Mouse (Mus musculus) adrenal gland, adult (tissue): ENCODE data around the gene Stk16.
A peak's percentile ranks its signal among the peaks of the same experiment; 100 is the strongest.

Experiments used
- DNase-seq, 2 experiments: peaks; one replicate each; pipeline ENCODE4 v3.0.0; 2022 to 2023; ENCODE audit warnings: low spot score in 1 of 2; ENCODE audit not compliant: inconsistent age in 2 of 2

Gene Stk16

DNA sequence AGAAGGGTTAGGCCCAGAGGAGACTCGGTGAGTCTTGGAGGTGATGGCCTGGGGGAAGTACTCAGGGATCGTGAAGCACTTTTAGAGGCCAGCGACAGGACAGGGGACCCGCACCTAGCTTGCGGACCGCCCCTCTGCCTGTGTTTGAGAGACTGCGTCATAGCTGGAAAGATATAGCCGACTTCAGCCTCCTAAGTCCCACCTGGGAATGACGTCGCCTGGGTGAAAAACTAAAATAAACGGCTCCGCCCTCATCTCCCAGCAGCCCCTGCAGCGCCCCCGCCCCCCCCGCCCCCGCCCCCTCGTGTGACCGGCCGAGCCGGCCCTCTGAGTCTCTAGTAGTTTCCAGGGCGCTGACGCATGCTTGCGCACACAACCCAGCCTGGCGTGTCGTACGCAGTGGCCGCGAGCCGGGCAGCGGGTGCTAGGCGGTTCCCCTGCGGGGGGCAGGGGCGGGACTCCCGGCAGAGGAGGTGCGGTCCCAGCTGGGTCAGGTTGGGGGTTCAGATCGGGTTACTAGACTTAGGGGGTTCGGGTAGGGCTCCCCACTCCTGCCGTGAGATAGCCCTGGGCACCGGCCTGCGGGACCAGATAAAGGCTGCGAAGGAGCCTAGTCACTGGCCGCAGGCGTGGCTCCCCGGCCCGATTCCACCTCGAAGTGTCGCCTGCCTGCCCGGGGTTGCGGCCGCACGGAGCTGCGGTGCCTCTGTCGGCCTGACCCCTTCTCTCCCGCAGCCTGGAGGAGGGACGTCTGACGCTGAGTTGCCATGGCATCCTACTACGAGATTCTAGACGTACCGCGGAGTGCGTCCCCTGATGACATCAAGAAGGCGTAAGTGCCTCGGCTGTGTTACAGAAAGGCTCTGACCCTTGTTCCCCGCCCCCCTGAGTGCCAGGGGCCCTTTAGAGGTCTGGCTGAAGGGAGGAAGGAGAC lies 25.7 kb downstream of the Stk16 start, which contains the start of gene Dnajb2:
Gene Dnajb2, plus strand, starts transcription at position 290 of the 934 bp plus-strand sequence.
- DNase-seq = peak; percentile 94 to 96

DNA sequence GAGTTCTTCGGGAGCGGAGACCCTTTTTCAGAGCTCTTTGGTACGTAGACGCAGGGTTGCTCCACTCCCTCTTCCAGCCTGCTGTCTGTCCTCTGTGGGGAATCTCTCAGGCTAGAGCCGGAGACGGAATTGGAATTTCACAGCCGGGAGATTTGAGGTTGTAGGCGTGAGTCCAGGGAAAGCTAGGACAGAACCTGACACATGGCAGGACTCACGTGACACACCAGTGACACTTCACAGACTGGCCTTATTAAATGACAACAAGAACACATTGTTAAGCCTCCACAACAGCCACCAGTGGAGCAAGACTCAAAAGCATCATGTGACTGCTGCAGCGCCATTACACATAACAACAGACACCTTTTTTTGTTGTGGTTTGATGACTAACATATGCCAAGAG lies 29.0 kb downstream of the Stk16 start:
- DNase-seq = no peak

DNA sequence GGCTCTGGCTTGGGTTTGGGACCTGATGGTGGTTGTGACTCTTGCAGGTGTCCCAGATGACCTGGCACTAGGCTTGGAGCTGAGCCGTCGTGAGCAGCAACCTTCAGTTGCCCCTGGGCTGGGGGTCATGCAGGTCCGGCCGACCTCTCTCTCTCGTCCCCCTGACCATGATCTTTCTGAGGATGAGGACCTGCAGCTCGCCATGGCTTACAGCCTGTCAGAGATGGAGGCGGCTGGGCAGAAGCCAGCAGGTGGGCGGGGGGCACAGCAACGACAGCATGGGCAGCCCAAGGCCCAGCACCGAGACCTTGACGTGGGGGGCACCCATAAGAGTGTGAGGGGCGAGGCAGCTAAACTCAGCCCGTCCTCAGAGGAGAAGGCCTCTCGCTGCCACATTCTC lies 32.8 kb downstream of the Stk16 start:
- DNase-seq = no peak

DNA sequence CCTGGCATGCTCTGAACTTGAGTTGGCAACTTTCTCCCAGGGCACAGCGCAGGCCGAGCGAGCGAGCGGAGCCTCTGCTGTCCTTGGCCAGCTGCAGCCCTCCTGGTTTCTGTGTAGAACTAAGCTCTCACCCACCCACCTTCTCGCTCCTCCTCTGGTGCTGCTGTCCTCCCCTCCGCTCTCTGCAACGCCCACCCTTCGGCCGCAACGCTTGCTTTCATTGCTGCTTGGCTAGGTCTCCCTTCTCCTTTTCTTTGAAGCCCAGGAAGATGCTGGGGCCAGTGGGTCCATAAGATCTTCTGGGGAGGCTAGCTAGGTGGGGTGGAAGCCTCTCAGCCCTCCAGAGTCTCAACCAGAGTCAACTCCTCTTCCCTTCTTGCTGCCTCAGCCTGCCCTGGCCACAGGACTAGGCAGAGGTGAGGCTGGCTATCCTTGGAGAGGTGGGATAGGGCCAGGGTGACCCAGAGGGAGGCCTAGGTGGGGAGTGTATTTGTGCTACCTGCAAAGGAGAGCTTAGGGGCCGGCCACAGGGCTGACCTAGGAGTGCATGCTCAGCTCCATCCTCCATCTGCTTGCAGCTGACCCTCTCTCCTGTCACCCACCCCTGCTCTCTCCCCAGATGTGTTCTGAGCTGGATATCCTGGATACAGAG lies 33.7 kb downstream of the Stk16 start:
- peak in 1 of 2 experiments; percentile 39 for DNase-seq

DNA sequence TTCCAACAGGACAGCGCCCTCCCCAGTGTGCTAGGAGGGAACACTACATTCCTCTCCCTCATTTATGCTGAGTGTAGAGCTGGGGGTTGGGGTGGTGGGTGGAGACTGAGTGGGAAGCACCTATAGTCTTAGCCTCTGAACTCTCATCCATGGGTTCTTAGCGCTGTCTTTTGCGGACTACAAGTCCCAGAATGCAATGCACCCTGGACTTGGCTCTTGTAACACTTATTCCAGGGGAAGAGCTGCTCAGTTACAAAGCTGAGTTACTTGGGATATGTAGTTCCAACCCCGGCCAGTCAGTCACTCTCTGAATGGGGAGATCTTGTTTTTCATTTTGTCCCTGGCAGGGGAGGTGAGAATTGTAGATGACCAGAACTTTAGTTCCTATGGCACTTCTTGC lies 34.2 kb downstream of the Stk16 start:
- peak in 1 of 2 experiments; percentile 69 for DNase-seq

DNA sequence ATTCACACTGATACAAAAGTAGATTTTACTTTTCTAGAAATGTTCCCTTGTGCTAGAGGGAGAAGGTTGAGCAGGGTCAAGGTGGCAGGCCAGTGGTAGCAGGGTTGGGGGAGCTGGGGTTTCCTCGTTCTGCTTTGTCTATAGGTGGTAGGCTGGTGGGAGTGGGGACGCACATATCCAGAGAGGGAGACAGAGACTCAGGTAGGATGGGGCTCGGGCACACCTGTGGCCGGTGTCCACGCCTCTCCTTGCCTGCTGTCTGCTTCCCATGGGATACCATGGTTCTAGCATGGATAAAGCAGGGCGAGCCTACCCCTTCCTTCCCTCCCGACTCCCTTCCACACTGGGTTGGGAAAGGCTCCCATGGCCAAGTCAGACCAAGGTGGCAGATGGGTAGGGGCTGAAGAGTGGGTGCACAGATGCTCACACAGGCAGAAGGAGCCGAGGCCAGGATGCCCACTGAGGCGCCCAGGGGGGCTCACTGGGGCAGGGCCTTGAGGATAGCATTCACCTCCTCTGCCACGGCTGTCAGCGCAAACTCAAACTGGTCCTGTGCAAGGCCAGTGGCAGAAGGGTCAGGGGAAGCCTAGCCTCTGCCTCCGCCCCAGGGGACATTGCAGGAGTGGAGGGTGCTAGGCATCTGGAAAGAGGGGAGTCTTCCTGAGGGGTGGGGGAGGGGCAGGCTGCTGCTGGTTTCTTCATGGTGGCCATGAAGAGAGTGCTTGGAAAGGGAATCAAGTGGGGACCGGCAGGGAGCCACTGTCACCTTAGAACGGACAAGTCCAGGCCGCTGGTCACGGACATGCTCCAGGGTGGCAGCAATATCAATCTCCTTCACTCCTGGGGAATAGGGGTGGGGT lies 36.7 kb downstream of the Stk16 start:
- DNase-seq = peak; percentile 49 to 69

DNA sequence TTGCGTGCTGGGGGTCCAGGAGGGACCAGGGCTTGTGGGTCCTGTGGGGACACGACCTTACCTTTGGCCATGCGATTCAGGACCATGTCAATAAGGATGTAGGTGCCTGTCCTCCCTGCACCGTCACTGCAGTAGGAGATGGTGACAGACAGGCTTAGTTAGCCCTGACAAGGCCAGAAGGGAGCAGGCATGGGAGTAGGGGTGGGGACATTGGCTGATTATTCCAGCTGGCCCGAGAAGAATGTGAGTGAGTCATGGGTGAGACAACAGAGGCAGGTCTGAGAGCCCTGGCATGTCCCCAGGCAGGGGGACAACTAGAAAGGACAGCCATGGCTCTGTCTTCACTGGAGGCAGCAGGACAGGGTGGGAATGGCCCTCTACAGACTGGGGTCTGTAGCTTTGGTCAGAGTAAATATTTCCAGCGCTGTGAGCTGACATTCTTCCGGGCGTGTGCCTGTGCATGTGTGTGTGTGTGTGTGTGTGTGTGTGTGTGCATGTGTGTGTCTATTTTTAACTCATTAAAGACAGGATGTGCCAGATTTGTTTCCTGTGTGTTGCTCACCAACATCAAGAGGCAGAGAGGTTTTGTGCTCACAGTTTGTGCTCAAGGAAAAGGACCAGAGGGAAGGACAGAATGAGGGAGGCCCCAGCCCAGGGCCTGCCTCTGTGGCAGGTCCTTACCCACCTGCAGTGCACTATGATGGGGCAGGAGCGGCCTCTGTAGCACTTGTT lies 37.6 kb downstream of the Stk16 start:
- DNase-seq = peak; percentile 90 to 92

DNA sequence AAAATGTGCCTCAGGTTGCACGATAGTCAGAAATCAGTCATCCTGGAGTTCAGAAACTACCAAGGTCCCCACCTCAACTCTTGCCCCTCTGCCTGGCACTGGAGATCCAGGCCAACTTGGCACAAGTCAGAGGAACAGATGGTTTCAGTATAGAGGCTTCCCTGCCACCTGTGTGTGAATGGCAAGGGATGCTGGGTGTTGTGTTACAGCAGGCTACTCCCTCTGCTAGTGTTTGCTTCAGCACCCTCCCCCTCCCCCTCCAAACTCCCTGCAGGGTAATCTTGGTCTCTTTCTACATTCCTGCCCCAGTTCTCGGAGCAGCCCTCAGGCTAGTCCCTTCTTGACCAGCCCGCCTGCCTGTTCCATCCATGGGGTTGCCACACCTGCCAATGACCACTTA lies 39.9 kb downstream of the Stk16 start:
- peak in 1 of 2 experiments; percentile 24 for DNase-seq

DNA sequence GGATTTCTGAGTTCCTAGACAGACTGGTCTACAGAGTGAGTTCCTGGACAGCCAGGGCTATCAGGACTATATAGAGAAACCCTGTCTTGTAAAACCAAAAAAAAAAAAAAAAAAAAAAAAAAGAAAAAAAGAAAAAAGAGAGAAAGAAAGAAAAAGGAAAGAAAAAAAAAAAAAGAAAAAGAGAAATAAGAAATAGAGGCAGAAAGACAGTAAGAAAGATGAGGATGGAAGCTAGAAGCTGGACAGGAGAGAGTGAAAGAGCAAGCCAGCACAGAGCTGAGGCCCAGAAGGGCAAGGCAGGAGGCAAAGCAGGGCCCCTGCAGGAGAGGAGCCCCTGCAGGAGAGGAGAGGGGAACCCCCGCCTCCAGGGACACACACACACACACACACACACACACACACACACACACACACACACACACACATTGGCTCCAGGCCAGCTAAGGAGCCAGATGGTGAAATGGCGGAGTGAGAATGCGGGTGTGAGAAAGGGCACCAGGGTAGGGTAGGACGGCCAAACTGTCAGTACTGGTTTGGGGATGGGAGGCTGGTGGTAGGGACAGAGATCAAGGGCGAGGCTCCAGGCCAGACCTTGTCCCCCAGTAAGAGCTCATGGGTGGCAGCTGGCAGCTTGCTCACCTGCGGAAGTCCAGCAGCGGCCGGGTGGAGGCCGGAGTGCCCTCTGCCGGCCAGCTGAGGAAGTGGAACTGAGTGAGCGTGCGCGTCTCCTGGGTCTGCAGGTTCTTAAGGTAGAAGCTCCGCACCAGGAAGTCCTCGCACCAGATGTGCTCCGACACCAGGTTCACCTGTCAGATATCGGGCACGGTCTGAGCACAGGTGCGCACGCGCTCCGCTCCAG lies 40.7 kb downstream of the Stk16 start:
- DNase-seq = peak; percentile 87 to 94

DNA sequence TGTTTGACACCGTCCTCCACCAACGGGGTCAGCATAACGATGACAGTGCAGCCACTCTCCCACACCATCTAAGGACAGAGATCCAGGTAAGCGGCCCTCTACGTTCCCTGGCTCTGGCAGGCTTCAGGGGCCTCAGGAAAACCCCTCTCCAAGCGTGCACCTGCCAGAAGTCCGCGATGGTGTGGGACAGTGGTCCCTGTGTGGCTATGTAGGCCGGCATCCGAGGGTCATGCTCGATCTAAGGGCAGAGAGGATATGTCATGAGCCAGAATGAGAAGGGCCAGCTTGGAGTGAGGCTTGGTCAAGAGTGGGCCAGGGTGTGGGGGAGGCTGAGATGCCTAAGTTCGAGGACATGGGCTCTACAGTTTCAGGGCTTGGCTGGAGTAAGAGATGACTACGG lies 41.7 kb downstream of the Stk16 start:
- peak in 1 of 2 experiments; percentile 40 for DNase-seq

DNA sequence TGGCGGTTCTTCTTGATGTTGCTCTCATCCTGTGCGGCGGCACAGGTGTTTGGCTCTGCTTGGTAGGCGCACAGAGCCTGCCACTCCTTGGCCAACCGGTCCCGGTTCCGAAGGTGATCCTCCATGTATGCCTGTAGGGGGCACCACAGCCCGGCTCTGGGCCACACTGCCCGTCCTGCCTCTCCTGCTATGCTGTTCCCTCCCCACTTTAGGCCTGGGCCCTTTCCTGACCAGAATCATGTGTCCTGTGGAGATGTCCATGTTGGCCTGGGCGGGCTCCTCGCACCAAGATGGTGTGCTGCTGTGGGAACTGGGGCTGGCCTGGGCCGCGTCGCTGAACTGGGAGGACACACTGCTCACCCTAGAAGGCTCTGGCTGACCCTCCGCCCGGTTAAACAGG lies 42.4 kb downstream of the Stk16 start:
- peak in 1 of 2 experiments; percentile 47 for DNase-seq

DNA sequence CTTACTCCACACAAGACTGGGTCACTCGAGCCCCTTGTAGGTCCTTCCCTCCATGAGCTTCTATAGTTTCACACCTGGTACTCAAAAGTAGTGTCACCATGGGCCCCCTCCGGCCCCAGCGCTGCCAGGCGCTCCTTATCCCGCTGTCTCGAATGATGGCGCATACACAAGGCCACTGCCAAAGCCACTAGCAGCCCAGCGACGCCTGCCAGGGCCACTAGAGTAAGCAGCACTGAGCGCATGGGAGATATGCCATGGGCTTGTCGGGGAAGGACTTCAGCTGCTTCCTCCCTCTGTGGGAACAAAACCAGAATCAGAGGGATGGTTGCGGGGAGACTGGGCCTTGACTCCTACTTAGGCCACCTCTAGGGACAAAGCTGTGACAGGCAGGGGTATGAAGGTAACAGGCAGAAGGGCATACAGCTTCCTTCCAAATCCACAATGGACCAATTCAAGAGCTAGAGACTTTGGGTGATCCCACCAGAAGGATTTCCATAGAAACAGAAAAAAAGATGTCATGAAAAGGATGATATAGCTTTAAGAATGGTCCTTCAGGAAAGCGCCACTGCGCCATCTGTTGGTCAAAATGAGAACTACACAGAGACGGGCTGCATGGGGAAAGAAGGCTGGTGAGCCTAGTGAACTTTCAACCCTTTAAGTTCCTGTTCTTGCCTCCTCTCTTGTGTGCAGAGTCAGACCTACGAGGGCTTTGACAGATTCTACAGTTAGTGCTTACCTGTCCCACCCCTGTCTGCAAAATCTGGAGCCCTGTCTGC lies 43.4 kb downstream of the Stk16 start:
- DNase-seq = peak; percentile 76 to 93

DNA sequence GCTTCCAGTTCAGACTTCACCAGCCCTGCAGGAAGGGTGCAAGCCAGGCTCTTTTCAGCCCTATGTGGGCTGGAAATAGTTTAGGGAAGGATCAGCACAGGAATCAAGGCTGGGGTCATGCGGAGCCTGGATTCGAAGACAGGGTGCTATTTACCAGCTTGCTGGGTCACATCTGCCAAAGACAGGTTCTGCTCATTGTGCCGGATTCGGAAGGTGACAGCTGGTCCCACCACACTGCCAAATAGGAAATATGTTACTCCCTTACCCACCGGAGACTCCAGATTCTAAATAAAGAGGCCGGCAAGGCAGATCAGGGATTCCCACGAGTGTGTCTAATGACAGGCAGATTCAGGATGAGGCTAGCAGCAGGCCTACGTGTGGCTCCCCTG lies 44.0 kb downstream of the Stk16 start:
- DNase-seq = no peak

DNA sequence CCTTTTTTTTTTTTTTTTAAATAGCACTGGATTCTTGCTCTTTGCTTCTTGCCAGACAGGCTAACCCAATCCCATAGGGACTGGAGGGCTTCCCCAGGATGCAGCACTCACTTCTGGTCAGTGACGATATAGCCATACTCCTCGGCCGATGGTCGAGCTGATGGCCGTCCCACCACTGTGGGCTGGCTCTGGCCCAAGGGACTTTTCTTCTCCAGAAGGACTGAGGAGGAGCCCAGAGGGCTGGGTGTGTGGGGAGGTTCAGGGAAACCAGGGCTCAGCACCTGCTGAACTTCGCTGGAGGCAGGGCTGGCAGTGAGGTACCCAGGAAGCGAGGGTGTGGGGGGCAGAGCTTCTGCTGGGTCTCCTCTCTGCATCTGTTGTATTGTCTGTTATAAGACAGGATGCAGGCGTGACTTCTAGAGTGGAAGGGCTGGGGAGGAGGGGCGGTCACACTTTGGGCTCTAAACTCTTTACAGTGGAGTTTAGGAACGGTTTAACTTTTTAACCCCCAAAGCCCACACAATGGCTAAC lies 44.9 kb downstream of the Stk16 start:
- no peak for DNase-seq

DNA sequence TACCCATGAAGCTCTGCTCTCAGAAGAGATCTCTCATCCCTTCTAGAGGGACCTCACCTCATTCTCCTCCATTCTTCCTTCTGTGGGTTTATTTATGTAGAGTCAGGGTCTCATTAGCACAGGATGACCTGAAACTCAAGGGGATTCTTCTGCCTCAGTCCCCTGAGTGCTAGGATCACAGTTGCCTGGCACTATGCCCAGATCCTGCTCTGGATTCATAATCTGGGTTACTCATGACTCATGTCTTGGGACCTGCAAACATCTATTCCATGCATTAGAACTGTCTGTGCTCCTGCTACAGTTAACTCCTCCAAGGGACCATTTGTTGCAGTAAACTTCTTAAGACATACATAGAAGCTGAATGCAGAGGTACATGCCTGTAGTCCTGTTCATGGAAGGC lies 50.6 kb downstream of the Stk16 start:
- no peak for DNase-seq

DNA sequence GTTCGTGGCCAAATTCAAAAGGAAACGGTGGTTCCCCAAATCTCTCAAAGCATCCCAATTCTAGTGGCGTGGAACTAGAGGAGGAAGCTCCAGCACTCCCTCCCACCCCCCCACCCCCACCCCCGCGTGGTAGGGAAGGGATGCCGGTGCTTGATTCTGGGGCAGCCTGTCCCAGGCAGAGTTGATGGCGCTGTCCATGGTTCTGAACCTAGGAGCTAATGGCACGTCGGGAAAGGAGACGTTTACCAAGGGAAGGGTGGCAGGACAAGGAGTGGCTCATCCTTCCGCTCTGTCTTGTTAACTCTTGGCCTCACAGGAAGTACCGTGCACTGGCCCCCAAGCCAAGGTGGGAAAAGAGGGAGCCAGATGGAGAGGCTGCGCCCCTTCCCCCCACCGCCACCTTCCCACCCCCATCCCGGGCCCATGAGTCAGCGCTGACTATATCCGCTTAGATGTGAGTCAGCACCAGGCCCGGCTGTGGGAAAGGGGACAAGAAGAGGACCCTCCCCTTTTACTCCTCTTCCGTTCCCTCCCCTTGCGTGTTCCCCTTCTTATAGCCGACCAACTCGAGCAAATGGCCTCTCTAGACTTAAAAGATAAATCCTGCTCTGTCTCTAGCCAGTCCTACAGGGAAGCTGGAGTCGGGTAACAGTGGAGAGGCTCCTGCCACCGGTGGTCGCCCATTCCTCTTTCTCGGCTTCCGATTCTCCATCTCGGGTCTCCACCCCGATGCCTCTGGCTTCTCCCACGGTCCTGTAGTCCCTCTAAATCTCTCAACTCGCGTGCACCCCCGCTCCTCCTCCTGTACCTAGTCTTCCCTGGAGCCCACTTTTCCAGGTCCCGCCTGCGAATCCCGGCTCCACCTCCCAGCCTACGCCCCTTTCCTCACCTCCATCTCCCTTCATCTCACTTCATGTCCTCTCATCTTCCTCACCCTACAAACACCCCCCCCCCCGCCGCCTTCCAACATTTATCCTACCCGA lies 52.6 kb downstream of the Stk16 start:
- DNase-seq = peak; percentile 60 to 89

DNA sequence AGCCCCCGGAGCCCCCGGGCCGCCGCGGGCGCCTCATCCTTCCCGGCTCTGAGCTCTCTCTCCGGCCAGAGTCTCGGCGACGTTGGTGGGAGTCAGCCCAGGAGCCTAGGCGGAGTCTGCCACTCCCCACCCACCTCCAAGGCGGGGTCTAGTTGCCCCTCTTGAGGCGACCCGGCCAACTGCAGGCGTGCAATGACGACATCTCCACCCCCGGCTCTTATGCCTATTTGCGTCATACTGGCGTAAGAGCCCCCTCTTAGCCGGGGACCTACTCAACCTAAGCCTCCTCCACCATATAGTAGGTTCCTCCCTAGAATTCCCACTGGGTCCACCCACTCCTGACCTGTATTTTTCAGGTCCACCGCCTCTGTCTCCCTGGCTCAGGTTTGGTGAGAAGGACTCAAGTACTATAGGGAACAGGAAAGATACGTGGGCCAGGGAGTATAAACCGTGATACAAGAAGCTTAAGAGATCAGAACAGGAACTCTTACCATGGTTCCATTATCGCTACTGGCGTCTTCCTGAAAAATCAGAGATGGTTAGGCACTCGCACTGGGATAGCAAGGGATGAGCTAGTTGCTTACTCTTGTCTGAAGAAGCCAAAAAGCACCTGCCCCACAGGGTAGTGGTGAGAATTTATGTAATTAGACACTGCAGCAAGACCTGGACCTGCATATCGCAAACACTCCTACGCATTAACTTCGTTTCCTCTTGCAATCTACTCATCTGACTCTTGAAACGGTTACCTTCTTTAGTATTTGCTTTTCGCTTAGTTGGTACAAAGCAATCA lies 53.6 kb downstream of the Stk16 start, which contains the start of gene Ptprn:
Gene Ptprn, minus strand, starts transcription at position 412 of the 790 bp plus-strand sequence.
- DNase-seq = peak; percentile 54 to 63
